Mouse (Mus musculus) MEL (cell line): Measurements from ENCODE around the gene Bcr. TPM values are rescaled to one million over a fixed set of nuclear protein-coding genes. Genes with fewer than 3 reads are reported as not detected.

ENCODE experiments used
- DNase-seq: peaks from one replicate; pipeline ENCODE4 v3.0.0; 2011; ENCODE audit warnings: low read depth, low spot score
- H3K27ac ChIP-seq: 2 replicates; pipeline ENCODE4 v1.5.1; 2012; ENCODE audit warnings: low read depth, mild to moderate bottlenecking, control low read depth, low read length, moderate library complexity; ENCODE audit not compliant: control insufficient read depth
- H3K27me3 ChIP-seq, 2 experiments: fragments of 150-350 bp in 1 of 2; sonication (generic) in 1 of 2; 2 replicates each; pipeline ENCODE4 v1.6.1; 2012; ENCODE audit warnings: low read length in 2 of 2, mild to moderate bottlenecking in 2 of 2, improper control_type of control experiment in 1 of 2, moderate library complexity in 1 of 2; ENCODE audit not compliant: insufficient read depth in 2 of 2, control insufficient read depth in 1 of 2
- H3K36me3 ChIP-seq, 2 experiments: 2 replicates each; pipeline ENCODE4 v1.6.1; 2012 to 2014; ENCODE audit warnings: low read length in 2 of 2, improper control_type of control experiment in 1 of 2, inconsistent platforms in 1 of 2, mild to moderate bottlenecking in 1 of 2; ENCODE audit not compliant: insufficient read depth in 2 of 2, control insufficient read depth in 1 of 2
- H3K4me1 ChIP-seq, 2 experiments: fragments of 150-350 bp in 1 of 2; sonication (generic) in 1 of 2; 2 replicates each; pipeline ENCODE4 v1.6.1; 2012; ENCODE audit warnings: low read length in 2 of 2, improper control_type of control experiment in 1 of 2, mild to moderate bottlenecking in 1 of 2; ENCODE audit not compliant: insufficient read depth in 2 of 2, control insufficient read depth in 1 of 2
- H3K4me3 ChIP-seq, 2 experiments: fragments of 150-350 bp in 1 of 2; sonication (generic) in 1 of 2; 2 replicates each; pipeline ENCODE4 v1.5.1; 2012; ENCODE audit warnings: low read depth in 2 of 2, low read length in 2 of 2, mild to moderate bottlenecking in 2 of 2, moderate library complexity in 2 of 2, control low read depth in 1 of 2, improper control_type of control experiment in 1 of 2; ENCODE audit not compliant: control insufficient read depth in 1 of 2, insufficient read depth in 1 of 2
- H3K79me2 ChIP-seq: 2 replicates; pipeline ENCODE4 v1.6.1; 2012; ENCODE audit warnings: mild to moderate bottlenecking, low read length, moderate library complexity; ENCODE audit not compliant: control insufficient read depth, poor library complexity, insufficient read depth
- H3K9ac ChIP-seq: 2 replicates; pipeline ENCODE4 v1.6.1; 2012; ENCODE audit warnings: low read depth, mild to moderate bottlenecking, control low read depth, low read length, moderate library complexity; ENCODE audit not compliant: control insufficient read depth, poor library complexity, severe bottlenecking
- H3K9me3 ChIP-seq: fragments of 150-350 bp; sonication (generic); replicated peaks from 2 replicates; pipeline ENCODE4 v1.6.1; 2012; ENCODE audit warnings: mild to moderate bottlenecking, low read length, improper control_type of control experiment, moderate library complexity; ENCODE audit not compliant: insufficient read depth
- BHLHE40 ChIP-seq: IDR thresholded peaks from 2 replicates; pipeline ENCODE4 v1.6.1; 2012; ENCODE audit warnings: low read depth, mild to moderate bottlenecking, inconsistent platforms, low read length, improper control_type of control experiment, borderline replicate concordance
- CHD1 ChIP-seq: IDR thresholded peaks from 2 replicates; pipeline ENCODE4 v1.6.1; 2012; ENCODE audit warnings: low read depth, mild to moderate bottlenecking, inconsistent platforms, low read length, improper control_type of control experiment
- CHD2 ChIP-seq: IDR thresholded peaks from 2 replicates; pipeline ENCODE4 v1.6.1; 2011; ENCODE audit warnings: low read length, improper control_type of control experiment
- CTCF ChIP-seq, 3 experiments: IDR thresholded peaks in 2 of 3; conservative IDR thresholded peaks in 1 of 3; 2 replicates each; pipeline ENCODE4 v1.5.1; 2011 to 2012; ENCODE audit warnings: low read length in 3 of 3, low read depth in 2 of 3, mild to moderate bottlenecking in 2 of 3, improper control_type of control experiment in 1 of 3, inconsistent platforms in 1 of 3, mixed read lengths in 1 of 3, moderate library complexity in 1 of 3; ENCODE audit not compliant: control insufficient read depth in 1 of 3, insufficient read depth in 1 of 3, poor library complexity in 1 of 3, severe bottlenecking in 1 of 3
- E2F4 ChIP-seq: IDR thresholded peaks from 2 replicates; pipeline ENCODE4 v1.6.1; 2011; ENCODE audit warnings: low read depth, low read length, improper control_type of control experiment, borderline replicate concordance
- ETS1 ChIP-seq: IDR thresholded peaks from 2 replicates; pipeline ENCODE4 v1.6.1; 2012; ENCODE audit warnings: low read depth, mild to moderate bottlenecking, inconsistent platforms, low read length, improper control_type of control experiment, moderate library complexity
- GABPA ChIP-seq: IDR thresholded peaks from 2 replicates; pipeline ENCODE4 v1.6.1; 2012; ENCODE audit warnings: low read depth, mild to moderate bottlenecking, inconsistent platforms, low read length, improper control_type of control experiment, moderate library complexity
- GATA1 ChIP-seq: IDR thresholded peaks from 2 replicates; pipeline ENCODE4 v1.6.1; 2011; ENCODE audit warnings: low read depth, low read length, improper control_type of control experiment
- KAT2A ChIP-seq: conservative IDR thresholded peaks from 2 replicates; pipeline ENCODE4 v1.6.1; 2012; ENCODE audit warnings: low read depth, low read length, improper control_type of control experiment, inconsistent platforms
- MXI1 ChIP-seq: IDR thresholded peaks from 2 replicates; pipeline ENCODE4 v1.6.1; 2011; ENCODE audit warnings: mild to moderate bottlenecking, low read depth, low read length, improper control_type of control experiment
- MYB ChIP-seq: IDR thresholded peaks from 2 replicates; pipeline ENCODE4 v1.6.1; 2011; ENCODE audit warnings: mild to moderate bottlenecking, low read depth, low read length, improper control_type of control experiment
- NELFE ChIP-seq: IDR thresholded peaks from 2 replicates; pipeline ENCODE4 v1.6.1; 2011; ENCODE audit warnings: low read depth, low read length, improper control_type of control experiment
- POLR2AphosphoS2 ChIP-seq: IDR thresholded peaks from 2 replicates; pipeline ENCODE4 v1.6.1; 2011; ENCODE audit warnings: low read length, improper control_type of control experiment
- RAD21 ChIP-seq: IDR thresholded peaks from 2 replicates; pipeline ENCODE4 v1.6.1; 2011; ENCODE audit warnings: mild to moderate bottlenecking, low read depth, low read length, improper control_type of control experiment
- SMC3 ChIP-seq: IDR thresholded peaks from 2 replicates; pipeline ENCODE4 v1.6.1; 2011; ENCODE audit warnings: low read depth, low read length, improper control_type of control experiment
- TAL1 ChIP-seq: IDR thresholded peaks from 2 replicates; pipeline ENCODE4 v1.6.1; 2012; ENCODE audit warnings: mild to moderate bottlenecking, inconsistent platforms, low read length, moderate library complexity, mixed read lengths
- TBP ChIP-seq: IDR thresholded peaks from 2 replicates; pipeline ENCODE4 v1.8.0; 2011; ENCODE audit warnings: low read depth, low read length, improper control_type of control experiment
- USF1 ChIP-seq: IDR thresholded peaks from 2 replicates; pipeline ENCODE4 v1.6.1; 2014; ENCODE audit warnings: low read depth, mild to moderate bottlenecking, inconsistent platforms, low read length, improper control_type of control experiment, moderate library complexity
- ZC3H11A ChIP-seq: IDR thresholded peaks from 2 replicates; pipeline ENCODE4 v1.6.1; 2012; ENCODE audit warnings: low read depth, mild to moderate bottlenecking, inconsistent platforms, low read length, improper control_type of control experiment
- ZKSCAN1 ChIP-seq: IDR thresholded peaks from 2 replicates; pipeline ENCODE4 v1.6.1; 2012; ENCODE audit warnings: low read depth, mild to moderate bottlenecking, inconsistent platforms, low read length, improper control_type of control experiment, moderate library complexity
- ZMIZ1 ChIP-seq: IDR thresholded peaks from 2 replicates; pipeline ENCODE4 v1.6.1; 2012; ENCODE audit warnings: low read depth, mild to moderate bottlenecking, inconsistent platforms, low read length, improper control_type of control experiment, moderate library complexity
- polyA plus RNA-seq, 2 experiments: library from polyadenylated mRNA; stranded (reverse) in 1 of 2; unstranded in 1 of 2; fragments of >175 nt in 1 of 2; fragments of >200 nt in 1 of 2; gene quantifications; 2 replicates each; pipeline versions ENCODE4 v1.2.1 to v1.2.4; 2012; ENCODE audit warnings: low replicate concordance in 2 of 2, low read depth in 1 of 2; ENCODE audit not compliant: insufficient read length in 2 of 2, insufficient read depth in 1 of 2, missing spikeins in 1 of 2
- total RNA-seq: library from RNA; depleted of rRNA; stranded (reverse); fragments of 300-350 nt; gene quantifications from 2 replicates; pipeline ENCODE4 v1.2.3, GENCODE M21; 2012

The Bcr gene
- total and polyA plus RNA-seq, 3 experiments = not detected

GRCm38 (mm10) chr10:75148295-75148694, 87.9 kb downstream of the Bcr start:
- Histone ChIP-seq H3K4me3 (no peak overlapping the region), H3K79me2 (no peaks in the 10 kb centered on the region), H3K9ac (no peak overlapping the region), H3K4me1 (no peaks in the 10 kb centered on the region), H3K27ac (no peak overlapping the region), H3K36me3 (no peaks in the 10 kb centered on the region), H3K9me3 (no peaks in the 10 kb centered on the region), H3K27me3 (no peaks in the 10 kb centered on the region)
- DNase-seq = no peak
- TF ChIP-seq ZMIZ1 (no peak), CHD2 (no peak), POLR2AphosphoS2 (no peak), GABPA (no peak), USF1 (no peak), ZC3H11A (no peak), TAL1 (no peak), MYB (no peak), CHD1 (no peak), ZKSCAN1 (no peak), ETS1 (no peak), TBP (no peak)

- Histone ChIP-seq H3K27ac (no peak overlapping the region), H3K4me1 (no peaks in the 10 kb centered on the region), H3K36me3 (no peaks in the 10 kb centered on the region), H3K9ac (no peak overlapping the region), H3K79me2 (no peaks in the 10 kb centered on the region), H3K9me3 (no peaks in the 10 kb centered on the region), H3K4me3 (no peak overlapping the region), H3K27me3 (no peaks in the 10 kb centered on the region)
- TF ChIP-seq E2F4 = no peak
- no peak for DNase-seq
These were observed 90.0 kb downstream of the Bcr start for GRCm38 (mm10) chr10:75150361-75150760.

- Histone ChIP-seq H3K27me3 (no peaks in the 10 kb centered on the region), H3K79me2 (no peaks in the 10 kb centered on the region), H3K4me3 (no peak overlapping the region), H3K9ac (no peak overlapping the region), H3K4me1 (no peaks in the 10 kb centered on the region), H3K9me3 (no peaks in the 10 kb centered on the region), H3K27ac (no peak overlapping the region), H3K36me3 (no peaks in the 10 kb centered on the region)
- no peak for TF ChIP-seq CHD1
- no peak for TF ChIP-seq KAT2A
- no peak for TF ChIP-seq NELFE
- 0 out of 2 replicates have a peak, but pooled peaks have one; percentile 26 for TF ChIP-seq SMC3
- TF ChIP-seq TAL1 = no peak
- TF ChIP-seq CTCF (IDR thresholded peaks at IDR 0.05 in 2 of 3, conservative IDR thresholded peaks at IDR 0.05 in 1 of 3; ENCODE audit: control insufficient read depth in 1 of 3, insufficient read depth in 1 of 3, low read depth in 2 of 3, low read length in 3 of 3, poor library complexity in 1 of 3, severe bottlenecking in 1 of 3) = peak in 1 of 3 experiments; percentile 69; a peak in 3 of 6 replicates
- TF ChIP-seq RAD21 = peak; percentile 32
- TF ChIP-seq MYB = no peak
- no peak for TF ChIP-seq BHLHE40
- no peak for TF ChIP-seq GATA1
- TF ChIP-seq MXI1 = no peak
- TF ChIP-seq POLR2AphosphoS2 = no peak
- peak; percentile 5 for DNase-seq
These were observed 90.9 kb downstream of the Bcr start for GRCm38 (mm10) chr10:75151311-75151710.
